9 mouse cellular contexts compared by ENCODE assay signal in genomic region chr9:44772392-44772749, GRCm38 (mm10). TPM values are rescaled to one million over a fixed set of nuclear protein-coding genes. Genes with fewer than 3 reads are reported as not detected.
DNase-seq lines count a peak whose midpoint lies in the region; ATAC-seq and TF ChIP-seq lines count a peak whose summit lies in the region.
"Had no signal": no experiment of that assay in that cellular context is flagged by ENCODE, and none has a peak within 500 bp of the region (broad histone marks: within the 10 kb centered on the region; RNA-seq: fewer than 3 reads in every experiment).

No protein-coding gene starts in this region.

- H3K4me2 ChIP-seq in kidney, postnatal 0 days (ENCODE audit: low read length): no peak overlapping the region
- no peak overlapping the region for H3K4me2 ChIP-seq in hindbrain, embryonic 14.5 days (replicated peaks)
- H3K4me2 ChIP-seq in midbrain, embryonic 13.5 days (replicated peaks): no peak overlapping the region

- no peaks in the 10 kb centered on the region for H3K27me3 ChIP-seq in kidney, postnatal 0 days (ENCODE audit: insufficient read depth, low read length)
- no peaks in the 10 kb centered on the region for H3K27me3 ChIP-seq in hindbrain, embryonic 14.5 days (ENCODE audit: control insufficient read depth, insufficient read depth, low read length)
- H3K27me3 ChIP-seq in midbrain, embryonic 13.5 days: no peaks in the 10 kb centered on the region
- H3K27me3 ChIP-seq: Patski had no signal

- no peak for ATAC-seq in kidney, postnatal 0 days (replicated peaks; ENCODE audit: low FRiP score, low read depth)
- no peak for ATAC-seq in hindbrain, embryonic 14.5 days (ENCODE audit: low FRiP score)
- no peak for ATAC-seq in midbrain, embryonic 13.5 days

- H3K27ac ChIP-seq in kidney, postnatal 0 days: peak overlapping the region; percentile 95; the same call in 1 of the 2 replicates
- H3K27ac ChIP-seq in cortical plate, adult 2 months (ENCODE audit: insufficient read depth, low read length): no peak overlapping the region
- peak overlapping the region; percentile 47; the same call in 1 of the 2 replicates for H3K27ac ChIP-seq in hindbrain, embryonic 14.5 days
- H3K27ac ChIP-seq in midbrain, embryonic 13.5 days: peak overlapping the region; percentile 48; the same call in 1 of the 2 replicates

- H3K4me3 ChIP-seq in kidney, postnatal 0 days (replicated peaks; ENCODE audit: low read depth, low read length): no peak overlapping the region
- H3K4me3 ChIP-seq in cortical plate, adult 2 months (ENCODE audit: insufficient read depth, low read length): peak overlapping the region; percentile 86; the same call in 1 of the 2 replicates
- peak overlapping the region; percentile 78; the same call in 1 of the 2 replicates for H3K4me3 ChIP-seq in hindbrain, embryonic 14.5 days (replicated peaks; ENCODE audit: low read length)
- 0 out of 2 replicates have a peak overlapping the region, but pooled peaks have one; percentile 67 for H3K4me3 ChIP-seq in midbrain, embryonic 13.5 days (replicated peaks)

- TF ChIP-seq POLR2A in cortical plate, adult 2 months (IDR thresholded peaks at IDR 0.05; ENCODE audit: extremely low read depth, insufficient read depth, low read length): no peak

- no peaks in the 10 kb centered on the region for H3K4me1 ChIP-seq in kidney, postnatal 0 days (replicated peaks; ENCODE audit: insufficient read depth, low read length)
- H3K4me1 ChIP-seq in cortical plate, adult 2 months (ENCODE audit: control insufficient read depth, insufficient read depth, low read length): no peaks in the 10 kb centered on the region; the same call in 1 of the 2 replicates
- H3K4me1 ChIP-seq in hindbrain, embryonic 14.5 days (replicated peaks; ENCODE audit: control insufficient read depth, insufficient read depth, low read length): peaks cover 8% of the 10 kb centered on the region
- H3K4me1 ChIP-seq in midbrain, embryonic 13.5 days (replicated peaks): peaks cover 17% of the 10 kb centered on the region

- H3K36me3 ChIP-seq in kidney, postnatal 0 days (ENCODE audit: insufficient read depth, low read length): peaks cover 3% of the 10 kb centered on the region; the same call in 1 of the 2 replicates
- peaks cover 25% of the 10 kb centered on the region for H3K36me3 ChIP-seq in hindbrain, embryonic 14.5 days (replicated peaks; ENCODE audit: control insufficient read depth, insufficient read depth)
- H3K36me3 ChIP-seq in midbrain, embryonic 13.5 days: peaks cover 22% of the 10 kb centered on the region

- WGBS in kidney, postnatal 0 days: 28% methylated on average over 5 of the region's 5 CpGs
- WGBS in hindbrain, embryonic 14.5 days: 25% methylated on average over 5 of the region's 5 CpGs
- WGBS in midbrain, embryonic 13.5 days: 21% methylated on average over 5 of the region's 5 CpGs

- H3K9ac ChIP-seq in kidney, postnatal 0 days (ENCODE audit: low read depth, low read length): no peak overlapping the region
- H3K9ac ChIP-seq in hindbrain, embryonic 14.5 days: peak overlapping the region; percentile 39; the same call in 1 of the 2 replicates
- no peak overlapping the region for H3K9ac ChIP-seq in midbrain, embryonic 13.5 days (replicated peaks)

- TF ChIP-seq CTCF in kidney, postnatal 0 days (IDR thresholded peaks at IDR 0.05; ENCODE audit: low read depth): no peak
- TF ChIP-seq CTCF in cortical plate, adult 2 months (IDR thresholded peaks at IDR 0.05; ENCODE audit: extremely low read depth, insufficient read depth, low read length): no peak

- no peaks in the 10 kb centered on the region for H3K9me3 ChIP-seq in kidney, postnatal 0 days (replicated peaks; ENCODE audit: low read length)
- no peaks in the 10 kb centered on the region for H3K9me3 ChIP-seq in hindbrain, embryonic 14.5 days (ENCODE audit: control insufficient read depth, low read length)
- H3K9me3 ChIP-seq in midbrain, embryonic 13.5 days: no peaks in the 10 kb centered on the region

- no peak for DNase-seq in kidney, postnatal 0 days (ENCODE audit: low spot score)
- no peak for DNase-seq in kidney, adult 18-20 months
- no peak for DNase-seq in hindbrain, embryonic 14.5 days (ENCODE audit: low spot score)
- DNase-seq in layer of hippocampus, adult 11-12 months (ENCODE audit: low spot score): no peak
- no peak for DNase-seq in retina, embryonic 14.5 days (ENCODE audit: low spot score)
- no peak for DNase-seq in cerebellum, adult 11-12 months

RNA-seq across cellular contexts. Expression of gene Ift46, which starts 4.7 kb away (rescaled TPM):
- 98.3 and 109 TPM in 2 replicates for polyA plus RNA-seq in kidney, postnatal 0 days (2015; fragmentation: Nextera tagmentation; extraction: Ambion mirVana)
- polyA plus RNA-seq in cortical plate, adult 2 months (2012; rRNA removed): 91.1 and 95.5 TPM in 2 replicates
- 141 and 158 TPM in 2 replicates for polyA plus RNA-seq in hindbrain, embryonic 14.5 days (2014; fragmentation: Nextera tagmentation; extraction: Ambion mirVana)
- polyA plus RNA-seq in midbrain, embryonic 13.5 days (2015; fragmentation: Nextera tagmentation; extraction: Ambion mirVana): 171 and 183 TPM in 2 replicates

RNA-seq across cellular contexts. Expression of gene Arcn1, which starts 4.7 kb away (rescaled TPM):
- polyA plus RNA-seq in kidney, postnatal 0 days (2015; fragmentation: Nextera tagmentation; extraction: Ambion mirVana): 135 and 149 TPM in 2 replicates
- polyA plus RNA-seq in cortical plate, adult 2 months (2012; rRNA removed): 47.2 and 48.6 TPM in 2 replicates
- 148 and 169 TPM in 2 replicates for polyA plus RNA-seq in hindbrain, embryonic 14.5 days (2014; fragmentation: Nextera tagmentation; extraction: Ambion mirVana)
- 142 and 145 TPM in 2 replicates for polyA plus RNA-seq in midbrain, embryonic 13.5 days (2015; fragmentation: Nextera tagmentation; extraction: Ambion mirVana)

RNA-seq across cellular contexts. Expression of gene Tmem25, which starts 26.7 kb away (rescaled TPM):
- polyA plus RNA-seq in kidney, postnatal 0 days (2015; fragmentation: Nextera tagmentation; extraction: Ambion mirVana): 36.0 and 38.0 TPM in 2 replicates
- polyA plus RNA-seq in cortical plate, adult 2 months (2012; rRNA removed): 111 and 117 TPM in 2 replicates
- polyA plus RNA-seq in hindbrain, embryonic 14.5 days (2014; fragmentation: Nextera tagmentation; extraction: Ambion mirVana): 14.2 and 14.3 TPM in 2 replicates
- 8.7 and 9.2 TPM in 2 replicates for polyA plus RNA-seq in midbrain, embryonic 13.5 days (2015; fragmentation: Nextera tagmentation; extraction: Ambion mirVana)

RNA-seq across cellular contexts. Expression of gene Ttc36, which starts 30.5 kb away (rescaled TPM):
- polyA plus RNA-seq in kidney, postnatal 0 days (2015; fragmentation: Nextera tagmentation; extraction: Ambion mirVana): 514 and 515 TPM in 2 replicates
- 0.61 and 0.62 TPM in 2 replicates for polyA plus RNA-seq in cortical plate, adult 2 months (2012; rRNA removed)
- not detected in 2 replicates for polyA plus RNA-seq in hindbrain, embryonic 14.5 days (2014; fragmentation: Nextera tagmentation; extraction: Ambion mirVana)
- polyA plus RNA-seq in midbrain, embryonic 13.5 days (2015; fragmentation: Nextera tagmentation; extraction: Ambion mirVana): not detected in 2 replicates

RNA-seq across cellular contexts. Expression of gene Phldb1, which starts 37.4 kb away (rescaled TPM):
- polyA plus RNA-seq in kidney, postnatal 0 days (2015; fragmentation: Nextera tagmentation; extraction: Ambion mirVana): 24.2 and 24.4 TPM in 2 replicates
- 112 and 131 TPM in 2 replicates for polyA plus RNA-seq in cortical plate, adult 2 months (2012; rRNA removed)
- 41.9 and 46.4 TPM in 2 replicates for polyA plus RNA-seq in hindbrain, embryonic 14.5 days (2014; fragmentation: Nextera tagmentation; extraction: Ambion mirVana)
- polyA plus RNA-seq in midbrain, embryonic 13.5 days (2015; fragmentation: Nextera tagmentation; extraction: Ambion mirVana): 47.9 and 55.5 TPM in 2 replicates
